Comparison of ENCODE assay signal across 8 mouse cellular contexts in genomic region chr4:45826275-45827040, GRCm38 (mm10). TPM values are rescaled to one million over a fixed set of nuclear protein-coding genes. Genes with fewer than 3 reads are reported as not detected.
DNase-seq lines count a peak whose midpoint lies in the region; ATAC-seq lines count a peak whose summit lies in the region.

Igfbpl1 (minus strand) TSS chr4:45826923.

- peak within 1 kb of the TSS; percentile 51 for H3K9ac ChIP-seq in embryonic facial prominence, embryonic 11.5 days (replicated peaks; ENCODE audit: low read length)
- peak within 1 kb of the TSS; percentile 66 for H3K9ac ChIP-seq in hindbrain, embryonic 15.5 days

- H3K9me3 ChIP-seq in embryonic facial prominence, embryonic 11.5 days (replicated peaks; ENCODE audit: control insufficient read depth, low read length), result no peaks in the 10 kb centered on the region
- no peaks in the 10 kb centered on the region for H3K9me3 ChIP-seq in hindbrain, embryonic 15.5 days

- H3K4me1 ChIP-seq in embryonic facial prominence, embryonic 11.5 days (ENCODE audit: control insufficient read depth, insufficient read depth, low read length), result peaks cover 9% of the 10 kb centered on the region
- peaks cover 55% of the 10 kb centered on the region for H3K4me1 ChIP-seq in hindbrain, embryonic 15.5 days (replicated peaks)

- H3K4me2 ChIP-seq in embryonic facial prominence, embryonic 11.5 days (ENCODE audit: low read depth, low read length), result peak within 1 kb of the TSS; percentile 83
- H3K4me2 ChIP-seq in hindbrain, embryonic 15.5 days, result peak within 1 kb of the TSS; percentile 69

- no peak for ATAC-seq in embryonic facial prominence, embryonic 11.5 days (replicated peaks; ENCODE audit: insufficient number of reproducible peaks, low FRiP score, low TSS enrichment, low read depth)
- ATAC-seq in hindbrain, embryonic 15.5 days (ENCODE audit: low FRiP score, low read depth), result peak; percentile 32; the same call in 1 of the 2 replicates
- ATAC-seq in activated CD4-positive, CD25-positive, alpha-beta regulatory T cell, adult 4 months, result no peak
- no peak for ATAC-seq in megakaryocyte-erythroid progenitor cell, adult 5-6 weeks (replicated peaks; ENCODE audit: low FRiP score, low TSS enrichment, poor library complexity, severe bottlenecking)

- H3K27me3 ChIP-seq in embryonic facial prominence, embryonic 11.5 days (ENCODE audit: control insufficient read depth, insufficient read depth, low read length), result peaks cover 51% of the 10 kb centered on the region
- H3K27me3 ChIP-seq in hindbrain, embryonic 15.5 days, result peaks cover 11% of the 10 kb centered on the region; the same call in 1 of the 2 replicates

- WGBS in embryonic facial prominence, embryonic 11.5 days, result 1% methylated on average over 76 of the region's 91 CpGs
- under 1% methylated on average over 80 of the region's 91 CpGs for WGBS in hindbrain, embryonic 15.5 days

- H3K27ac ChIP-seq in embryonic facial prominence, embryonic 11.5 days (replicated peaks; ENCODE audit: low read depth, low read length), result peak within 1 kb of the TSS; percentile 35; the same call in 1 of the 2 replicates
- peak within 1 kb of the TSS; percentile 86 for H3K27ac ChIP-seq in hindbrain, embryonic 15.5 days (replicated peaks)

- peak; percentile 37 to 60 for DNase-seq in layer of hippocampus, postnatal 10 days (ENCODE audit: low spot score in 2 of 2)
- DNase-seq in layer of hippocampus, adult 18-20 months (ENCODE audit: low spot score in 2 of 2), result no peak
- peak; percentile 48 for DNase-seq in embryonic facial prominence, embryonic 11.5 days (ENCODE audit: low spot score)
- DNase-seq in neural tube, embryonic 10.5 days (ENCODE audit: extremely low spot score, low spot score), result peak; percentile 67
- DNase-seq in cerebellum, adult 9-10 months, result no peak

- peak within 1 kb of the TSS; percentile 47 for H3K4me3 ChIP-seq in embryonic facial prominence, embryonic 11.5 days (ENCODE audit: low read depth, low read length)
- H3K4me3 ChIP-seq in hindbrain, embryonic 15.5 days, result peak within 1 kb of the TSS; percentile 56

- no peaks in the 10 kb centered on the region for H3K36me3 ChIP-seq in embryonic facial prominence, embryonic 11.5 days (replicated peaks; ENCODE audit: control insufficient read depth, insufficient read depth, low read depth, low read length)
- H3K36me3 ChIP-seq in hindbrain, embryonic 15.5 days, result no peaks in the 10 kb centered on the region

RNA-seq across cellular contexts. Expression of gene Igfbpl1, which starts in this region (rescaled TPM):
- 10 to 100 TPM; 58.1 to 60.4 TPM for total RNA-seq in layer of hippocampus, postnatal 10 days (2021)
- 1 to 10 TPM in 1 of 2 experiments, under 1 TPM in 1; 0.43 to 1.4 TPM for total RNA-seq in layer of hippocampus, adult 18-20 months (2021)
- polyA plus RNA-seq in embryonic facial prominence, embryonic 11.5 days (2014; fragmentation: Nextera tagmentation; extraction: Ambion mirVana), result 10.0 and 13.4 TPM in 2 replicates
- 36.3 and 59.8 TPM in 2 replicates for polyA plus RNA-seq in hindbrain, embryonic 15.5 days (2015; fragmentation: Nextera tagmentation; extraction: Ambion mirVana)
- not detected for polyA plus RNA-seq in activated CD4-positive, CD25-positive, alpha-beta regulatory T cell, adult 4 months (2017; shearing (Covaris generic))
- total RNA-seq in megakaryocyte-erythroid progenitor cell, adult 5-6 weeks (2014; fragmentation: Nextera tagmentation), result not detected in 2 replicates
- not detected in 2 replicates for total RNA-seq in megakaryocyte-erythroid progenitor cell, adult 5-6 weeks (2017)

Comparison
In these comparisons a context has a peak if more than half of its experiments do, and no peak if none do; other contexts are left out.
1. RNA of gene Igfbpl1 (total RNA-seq): 58.1 to 60.4 TPM in layer of hippocampus, postnatal 10 days; 0.43 to 1.4 TPM in layer of hippocampus, adult 18-20 months and not detected in megakaryocyte-erythroid progenitor cell, adult 5-6 weeks; every median in the first group is over 10 times any median in the second.
2. RNA of gene Igfbpl1 (polyA plus RNA-seq): 36.3 to 59.8 TPM in hindbrain, embryonic 15.5 days and 10.0 to 13.4 TPM in embryonic facial prominence, embryonic 11.5 days; not detected in activated CD4-positive, CD25-positive, alpha-beta regulatory T cell, adult 4 months; every median in the first group is over 10 times any median in the second.
3. DNase-seq: peak in layer of hippocampus, postnatal 10 days (2 of 2), embryonic facial prominence, embryonic 11.5 days (single experiment) and neural tube, embryonic 10.5 days (single experiment); none in layer of hippocampus, adult 18-20 months (0 of 2) and cerebellum, adult 9-10 months (single experiment).